Mouse (Mus musculus): ENCODE data around the gene Kank4.

GRCm38 (mm10) chr4:98773785-98774184 is 43.6 kb downstream of the Kank4 start:
- TF ChIP-seq POLR2A (IDR thresholded peaks at IDR 0.05; ENCODE audit: insufficient read depth, low read depth, low read length) (no peak), CTCF (IDR thresholded peaks at IDR 0.05; ENCODE audit: insufficient read depth, low read depth, low read length) (no peak)
